Mouse (Mus musculus) thymus, postnatal 36 days (tissue): ENCODE results near the gene Taok3.
"Not testable (repeated sequence)": the region's sequence is repeated elsewhere in the genome, so short reads cannot be mapped to it uniquely, and the experiment has no call there.

ENCODE experiments used
- DNase-seq, 2 experiments: peaks; one replicate each; pipeline ENCODE4 v3.0.0; 2022; ENCODE audit warnings: mixed read lengths in 2 of 2

The Taok3 gene

GRCm38 (mm10) chr5:117268749-117269148 lies 148.8 kb downstream of the Taok3 start:
- no peak for DNase-seq

- no peak for DNase-seq
Observed at GRCm38 (mm10) chr5:117269395-117269794, 149.5 kb downstream of the Taok3 start.

- no peak for DNase-seq
Observed at GRCm38 (mm10) chr5:117271945-117272344, 152.0 kb downstream of the Taok3 start.

GRCm38 (mm10) chr5:117274817-117275216 lies 154.9 kb downstream of the Taok3 start:
- DNase-seq, result no peak

GRCm38 (mm10) chr5:117277784-117278183 lies 157.9 kb downstream of the Taok3 start:
- DNase-seq, result no peak

GRCm38 (mm10) chr5:117278809-117279668 lies 159.1 kb downstream of the Taok3 start:
- DNase-seq, result no peak

GRCm38 (mm10) chr5:117279669-117280050 lies 159.7 kb downstream of the Taok3 start:
- DNase-seq, result no peak

GRCm38 (mm10) chr5:117281536-117281935 lies 161.6 kb downstream of the Taok3 start:
- DNase-seq, result no peak

- DNase-seq, result no peak
Observed at GRCm38 (mm10) chr5:117282360-117282759, 162.4 kb downstream of the Taok3 start.

- DNase-seq, result no peak
Observed at GRCm38 (mm10) chr5:117284029-117284428, 164.1 kb downstream of the Taok3 start.

GRCm38 (mm10) chr5:117284682-117285081 lies 164.8 kb downstream of the Taok3 start:
- no peak for DNase-seq

- no peak for DNase-seq
Observed at GRCm38 (mm10) chr5:117285266-117285665, 165.3 kb downstream of the Taok3 start.

- no peak for DNase-seq
Observed at GRCm38 (mm10) chr5:117286286-117286685, 166.4 kb downstream of the Taok3 start.

GRCm38 (mm10) chr5:117286831-117287822 lies 167.2 kb downstream of the Taok3 start, which contains the start of gene Pebp1:
Gene Pebp1 (minus strand): TSS chr5:117287625.
- DNase-seq, result peak; percentile 94 to 95

GRCm38 (mm10) chr5:117289646-117290045 lies 169.7 kb downstream of the Taok3 start:
- DNase-seq, result no peak

- no peak for DNase-seq
Observed at GRCm38 (mm10) chr5:117290081-117290480, 170.2 kb downstream of the Taok3 start.

- no peak for DNase-seq
Observed at GRCm38 (mm10) chr5:117291312-117291711, 171.4 kb downstream of the Taok3 start.

- DNase-seq, result no peak
Observed at GRCm38 (mm10) chr5:117292547-117292946, 172.6 kb downstream of the Taok3 start.

GRCm38 (mm10) chr5:117293776-117294175 lies 173.8 kb downstream of the Taok3 start:
- not testable (repeated sequence) for DNase-seq

- no peak for DNase-seq
Observed at GRCm38 (mm10) chr5:117295011-117295410, 175.1 kb downstream of the Taok3 start.

GRCm38 (mm10) chr5:117302899-117303298 lies 183.0 kb downstream of the Taok3 start:
- no peak for DNase-seq

GRCm38 (mm10) chr5:117303691-117304579 lies 184.0 kb downstream of the Taok3 start:
- DNase-seq, result no peak
